Mouse (Mus musculus) frontal cortex, adult (tissue): ENCODE data around the gene Ireb2.
"Not testable (repeated sequence)": the region's sequence is repeated elsewhere in the genome, so short reads cannot be mapped to it uniquely, and the experiment has no call there.

ENCODE experiments used
- ATAC-seq: cut with Nextera tagmentation; 2 replicates; pipeline ENCODE4 v1.9.2; 2017; ENCODE audit warnings: mild to moderate bottlenecking, moderate library complexity, mixed read lengths; ENCODE audit not compliant: low TSS enrichment

Gene Ireb2

DNA sequence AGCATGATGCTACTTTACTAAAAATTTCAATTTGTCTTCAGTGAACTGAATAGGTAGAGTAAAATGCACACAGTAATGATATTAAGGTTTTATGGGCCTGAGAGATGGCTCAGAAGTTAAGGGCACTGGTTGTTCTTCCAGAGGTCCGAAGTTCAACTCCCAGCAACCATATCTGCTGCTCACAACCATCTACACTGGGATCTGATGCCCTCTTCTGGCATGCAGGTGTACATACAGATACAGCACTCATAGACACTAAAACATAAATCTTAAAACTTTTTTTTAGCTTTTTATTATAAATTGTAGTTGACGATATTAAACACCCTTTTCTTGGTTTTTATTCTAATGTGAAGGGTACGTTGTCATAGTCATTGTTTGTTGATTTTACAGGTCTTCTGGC is 33.5 kb downstream of the Ireb2 start:
- no peak for ATAC-seq

DNA sequence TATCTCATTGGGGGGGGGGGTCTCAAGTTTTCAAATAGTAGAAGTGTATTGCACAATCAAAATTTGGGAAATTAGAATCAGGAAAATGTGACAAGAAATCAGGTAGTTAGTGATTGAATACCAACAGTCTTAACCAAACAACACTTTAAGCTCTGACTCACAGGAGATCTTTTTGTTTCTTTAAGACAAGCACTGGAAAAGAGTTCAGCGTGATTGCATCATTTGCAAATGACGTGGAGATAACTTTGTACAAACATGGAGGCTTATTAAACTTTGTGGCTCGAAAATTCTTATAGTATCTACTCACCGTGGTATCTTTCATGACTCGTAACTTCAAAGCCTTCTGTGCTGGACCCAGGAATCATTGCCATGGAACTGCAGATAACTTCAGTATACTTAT is 45.9 kb downstream of the Ireb2 start:
- ATAC-seq, result no peak

DNA sequence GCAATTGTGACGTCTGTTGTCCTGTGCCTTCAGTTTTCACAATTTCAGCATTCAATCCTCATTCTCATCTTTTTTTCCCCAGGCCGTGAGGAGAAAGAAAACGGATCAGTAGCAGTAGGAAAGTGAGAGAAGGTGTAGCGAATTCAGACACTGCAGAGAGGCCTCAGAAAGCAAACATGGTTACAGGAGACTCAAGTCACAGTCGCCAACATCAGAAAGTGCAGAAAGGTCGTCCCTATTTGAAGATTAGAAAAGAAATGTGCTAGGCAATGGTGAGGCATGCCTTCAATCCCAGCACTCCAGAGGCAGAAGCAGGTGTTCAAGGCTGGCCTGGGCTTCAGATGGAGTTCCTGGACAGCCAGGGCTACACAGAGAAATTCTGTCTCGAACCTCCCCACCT is 52.0 kb downstream of the Ireb2 start:
- no peak for ATAC-seq

DNA sequence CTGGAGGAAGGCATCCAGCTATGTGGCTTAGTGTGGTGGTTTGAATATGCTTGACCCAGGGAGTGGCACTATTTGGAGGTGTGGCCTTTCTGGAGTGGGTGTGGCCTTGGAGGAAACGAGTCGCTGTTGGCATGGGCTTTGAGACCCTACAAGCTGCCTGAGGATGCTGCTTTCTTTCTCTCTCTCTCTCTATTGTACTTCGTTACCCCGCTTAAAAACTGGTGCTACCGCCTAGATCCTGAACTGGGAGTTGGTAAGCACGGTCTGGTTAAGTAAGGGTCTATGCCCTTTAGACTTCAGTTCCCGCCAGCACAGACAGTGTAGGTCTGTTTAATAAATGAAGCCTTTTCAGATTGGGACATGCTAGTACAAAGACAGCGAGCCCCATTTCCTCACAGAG is 52.8 kb downstream of the Ireb2 start:
- no peak for ATAC-seq

DNA sequence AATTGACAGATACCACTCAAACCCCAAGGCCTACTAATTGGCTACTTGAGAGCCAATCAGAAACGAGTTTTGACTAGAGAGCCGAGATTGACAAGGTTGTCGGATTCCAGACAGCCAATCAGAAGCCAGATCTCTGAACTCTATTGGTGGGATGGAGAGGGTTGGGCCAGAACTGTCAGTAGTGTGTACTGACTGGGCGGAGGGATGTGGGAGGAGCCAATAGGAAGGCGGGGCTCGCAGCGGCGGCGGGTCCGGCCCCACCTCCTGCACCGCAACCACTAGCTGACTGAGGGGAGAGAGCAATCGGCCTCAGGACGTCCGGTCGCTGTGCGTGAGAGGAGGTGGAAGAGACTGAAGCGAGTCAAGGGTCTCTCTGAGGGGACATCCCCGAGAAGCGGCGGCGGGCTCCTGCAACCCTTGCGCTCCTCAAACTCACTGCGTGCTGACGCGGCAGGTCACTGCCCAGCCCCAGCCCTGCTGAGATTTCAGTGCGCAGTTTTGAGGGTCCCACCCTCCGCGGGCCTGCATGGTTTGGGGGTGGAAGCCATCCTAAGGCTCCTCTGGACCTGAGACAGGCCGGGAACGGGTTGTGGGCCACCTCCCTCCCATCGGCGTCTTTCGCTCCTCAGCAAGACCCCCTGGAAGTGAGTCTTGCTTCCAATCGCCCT is 53.6 kb downstream of the Ireb2 start, which contains the start of gene Hykk:
TSS of gene Hykk (plus strand) at position 274 of the 668 bp plus-strand sequence.
- ATAC-seq, result peak; percentile 100

DNA sequence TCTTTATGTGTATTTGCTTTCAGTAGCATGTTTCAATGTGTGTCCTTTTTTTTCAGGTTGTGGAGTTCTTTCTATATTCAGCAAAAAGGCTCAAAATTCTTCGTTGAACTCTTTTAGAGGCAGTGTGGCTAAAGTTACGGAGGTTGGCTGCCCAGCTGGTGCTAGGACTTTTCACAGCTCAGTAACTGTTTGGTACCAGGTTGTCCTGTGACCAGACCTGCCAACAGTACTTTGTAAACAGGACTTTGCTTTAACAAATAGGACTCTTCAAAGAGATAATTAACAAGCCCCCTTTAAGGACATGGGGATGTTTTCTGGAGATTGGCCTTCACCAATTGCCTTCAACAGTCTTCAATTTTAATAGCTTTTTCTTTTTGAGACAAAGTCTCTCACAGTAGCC is 54.6 kb downstream of the Ireb2 start:
- no peak for ATAC-seq

DNA sequence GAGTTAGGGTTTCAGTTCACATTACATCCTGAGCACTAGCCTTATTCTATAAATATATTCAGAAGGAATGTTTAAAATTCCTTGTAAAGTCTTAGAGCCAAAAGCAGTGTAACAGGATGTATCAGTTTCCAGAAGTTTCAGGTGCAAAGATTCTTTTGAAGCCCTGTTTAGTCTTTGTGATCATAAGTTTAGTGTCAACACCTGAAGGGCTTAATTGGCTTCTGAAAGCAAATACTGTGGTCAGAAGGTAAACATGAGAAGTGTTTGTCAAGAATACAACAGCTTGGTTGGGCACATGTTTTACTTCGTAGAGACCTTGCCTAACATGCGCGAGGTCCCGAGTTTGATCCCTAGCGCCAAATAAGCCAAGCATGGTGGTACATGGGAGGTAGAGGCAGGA is 55.2 kb downstream of the Ireb2 start:
- no peak for ATAC-seq

DNA sequence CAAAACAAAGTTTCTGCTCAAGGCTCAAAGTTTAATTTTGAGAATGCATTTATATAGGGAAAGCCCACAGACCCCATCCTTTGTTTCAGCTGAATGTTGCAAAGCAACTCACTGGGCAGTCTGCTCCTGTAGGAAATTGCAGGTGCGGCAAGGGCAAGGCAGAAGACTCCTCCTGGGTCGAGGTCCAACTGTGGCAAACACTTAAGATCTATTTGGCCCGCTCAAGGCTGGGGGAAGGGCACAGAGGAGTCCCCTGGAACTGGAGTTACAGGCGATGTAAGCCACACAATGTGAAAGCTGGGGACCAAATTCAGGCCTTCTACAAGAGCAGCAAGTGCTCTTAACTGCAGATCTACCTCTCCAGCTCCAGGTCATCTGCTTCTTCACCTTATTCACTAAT is 56.4 kb downstream of the Ireb2 start:
- no peak for ATAC-seq

DNA sequence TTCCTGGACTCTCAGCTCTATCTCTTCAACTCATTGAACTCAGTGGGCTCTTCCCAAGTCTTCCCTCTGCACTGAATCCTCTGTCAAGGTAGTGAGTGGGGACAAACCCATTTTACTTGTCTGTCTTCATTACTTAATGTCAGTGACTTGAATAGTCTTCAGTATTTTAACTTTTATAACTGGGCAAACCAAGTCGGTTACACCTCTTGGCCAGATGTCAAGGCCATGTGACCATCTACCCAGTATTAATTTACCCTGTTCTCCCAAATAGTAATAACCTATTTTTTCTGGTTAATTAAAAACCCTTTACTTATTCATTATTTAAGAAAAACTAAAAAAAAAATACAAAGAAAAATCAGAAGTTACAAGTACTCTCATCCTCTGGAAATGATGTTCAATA is 67.2 kb downstream of the Ireb2 start:
- ATAC-seq, result no peak

DNA sequence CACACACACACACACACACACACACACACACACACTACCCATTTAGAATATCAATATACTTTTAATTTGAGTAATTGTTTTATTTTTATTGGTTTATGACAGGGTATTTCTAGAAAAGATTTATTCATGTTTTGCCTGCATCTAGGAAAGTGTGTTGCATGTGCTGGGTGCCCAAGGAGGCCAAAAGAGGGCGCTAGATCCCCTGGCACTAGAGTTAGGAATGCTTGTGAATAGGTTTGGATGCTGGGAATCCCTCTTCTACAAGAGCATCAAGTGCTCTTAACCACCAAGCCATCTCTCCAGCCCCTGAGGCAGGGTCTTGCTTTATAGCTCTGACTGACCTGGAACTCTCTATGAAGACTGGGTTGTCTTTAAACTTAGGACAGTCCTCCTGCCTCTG is 68.2 kb downstream of the Ireb2 start:
- ATAC-seq, result no peak

DNA sequence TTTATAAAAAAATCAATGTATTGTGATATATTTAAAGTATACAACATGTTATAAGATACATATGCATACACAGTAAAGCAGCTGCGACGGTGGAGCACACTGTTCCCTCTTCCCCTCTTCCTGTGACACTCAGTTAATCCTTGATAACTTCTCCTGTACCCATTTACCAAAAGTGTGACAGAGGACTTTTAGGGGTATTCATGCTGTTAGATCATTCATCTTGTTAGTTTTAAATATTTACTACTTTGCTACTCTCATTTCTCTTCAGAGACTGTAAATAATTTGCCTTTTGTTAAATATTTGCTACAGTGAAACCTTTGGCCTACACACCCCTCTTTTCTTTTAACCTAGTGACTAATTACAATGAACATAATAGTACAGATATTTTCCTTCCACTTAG is 68.8 kb downstream of the Ireb2 start:
- ATAC-seq, result no peak

DNA sequence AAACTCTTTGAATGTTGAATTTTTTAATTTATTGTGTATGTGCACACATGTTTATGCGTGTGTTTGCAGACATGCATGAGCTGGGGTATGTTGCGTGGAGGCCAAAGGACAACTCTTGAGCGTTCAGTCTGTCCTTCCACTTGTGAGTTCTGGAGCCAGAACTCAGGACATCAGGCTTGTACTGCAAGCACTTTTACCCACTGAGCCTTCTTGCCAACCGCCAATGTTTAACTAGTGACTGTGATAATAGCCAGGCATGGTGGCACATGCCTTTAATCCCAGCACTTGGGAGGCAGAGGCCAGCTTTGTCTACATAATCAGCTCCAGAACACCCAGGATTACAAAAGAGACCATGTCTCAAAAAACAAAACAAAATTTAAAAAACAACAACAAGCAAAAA is 78.5 kb downstream of the Ireb2 start:
- ATAC-seq, result no peak

DNA sequence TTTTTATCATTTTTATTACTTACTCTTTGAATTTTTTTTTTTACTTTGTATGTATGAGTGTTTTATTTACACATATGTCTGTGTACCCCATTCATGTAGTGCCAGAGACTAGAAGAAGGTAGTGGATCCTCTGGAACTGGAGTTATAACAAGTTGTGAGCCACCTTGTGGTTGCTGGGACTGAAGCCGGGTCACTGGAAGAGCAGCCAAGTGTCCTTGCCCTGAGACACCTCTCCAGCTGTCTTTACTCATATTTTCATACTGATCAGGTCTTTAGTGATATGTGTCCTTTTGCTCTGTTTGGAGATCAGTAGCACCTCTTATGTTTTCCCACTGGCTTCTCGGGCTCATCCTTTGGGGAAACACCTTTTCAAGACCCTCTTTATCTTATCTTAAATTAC is 80.9 kb downstream of the Ireb2 start:
- no peak for ATAC-seq

DNA sequence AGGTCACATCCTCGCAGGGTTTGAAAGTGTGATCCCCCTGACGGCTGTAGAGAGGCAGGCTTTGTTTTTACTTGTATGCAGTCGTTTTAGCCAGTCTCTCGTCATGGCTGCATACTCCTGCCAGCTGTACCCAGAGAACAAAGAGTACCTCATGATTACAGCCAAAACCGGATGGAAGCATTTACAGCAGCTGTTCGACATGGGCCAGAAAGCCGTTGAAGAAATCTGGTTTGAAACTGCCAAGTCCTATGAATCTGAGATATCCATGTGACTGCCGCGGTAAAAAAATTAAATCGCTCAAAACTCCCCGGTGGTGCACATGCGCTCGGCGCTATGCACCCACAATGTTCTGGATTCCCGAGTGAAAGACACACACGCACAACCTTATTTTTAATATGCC is 82.7 kb downstream of the Ireb2 start:
- peak; percentile 21; the same call in 1 of the 2 replicates for ATAC-seq

DNA sequence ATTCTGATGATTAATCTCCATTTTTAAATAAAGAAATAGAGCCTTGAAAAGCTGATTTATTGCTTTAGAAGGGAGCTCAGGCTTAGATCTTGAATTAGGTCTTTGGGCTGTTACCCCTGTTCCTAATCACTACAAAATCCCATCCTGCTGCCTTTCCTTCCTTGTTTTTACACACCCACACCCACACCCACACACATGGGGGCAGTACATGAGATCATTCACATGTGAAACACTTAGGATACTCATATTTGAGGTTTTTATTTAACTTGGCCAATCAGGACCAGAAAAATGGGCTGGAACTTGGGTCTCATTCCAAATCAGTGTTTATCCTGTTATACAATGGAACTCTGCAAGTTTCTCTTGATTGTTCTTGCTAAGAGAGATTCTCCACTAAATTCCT is 85.9 kb downstream of the Ireb2 start:
- no peak for ATAC-seq

DNA sequence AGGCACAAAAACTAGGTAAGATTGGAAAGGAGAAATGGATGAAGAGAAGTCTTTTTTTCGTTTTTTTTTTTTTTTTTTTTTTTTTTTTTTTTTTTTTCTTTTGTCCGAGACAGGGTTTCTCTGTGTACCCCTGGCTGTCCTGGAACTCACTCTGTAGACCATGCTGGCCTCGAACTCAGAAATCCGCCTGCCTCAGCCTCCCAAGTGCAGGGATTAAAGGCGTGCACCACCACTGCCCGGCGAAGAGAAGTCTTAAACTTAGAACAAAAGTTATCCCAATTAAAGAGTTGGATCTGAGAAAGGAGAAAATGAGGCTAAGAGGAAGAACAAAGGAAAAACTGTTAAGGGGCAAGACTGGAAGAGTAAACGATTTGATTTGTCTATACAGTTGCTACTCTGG is 86.6 kb downstream of the Ireb2 start:
- ATAC-seq, result not testable (repeated sequence)

DNA sequence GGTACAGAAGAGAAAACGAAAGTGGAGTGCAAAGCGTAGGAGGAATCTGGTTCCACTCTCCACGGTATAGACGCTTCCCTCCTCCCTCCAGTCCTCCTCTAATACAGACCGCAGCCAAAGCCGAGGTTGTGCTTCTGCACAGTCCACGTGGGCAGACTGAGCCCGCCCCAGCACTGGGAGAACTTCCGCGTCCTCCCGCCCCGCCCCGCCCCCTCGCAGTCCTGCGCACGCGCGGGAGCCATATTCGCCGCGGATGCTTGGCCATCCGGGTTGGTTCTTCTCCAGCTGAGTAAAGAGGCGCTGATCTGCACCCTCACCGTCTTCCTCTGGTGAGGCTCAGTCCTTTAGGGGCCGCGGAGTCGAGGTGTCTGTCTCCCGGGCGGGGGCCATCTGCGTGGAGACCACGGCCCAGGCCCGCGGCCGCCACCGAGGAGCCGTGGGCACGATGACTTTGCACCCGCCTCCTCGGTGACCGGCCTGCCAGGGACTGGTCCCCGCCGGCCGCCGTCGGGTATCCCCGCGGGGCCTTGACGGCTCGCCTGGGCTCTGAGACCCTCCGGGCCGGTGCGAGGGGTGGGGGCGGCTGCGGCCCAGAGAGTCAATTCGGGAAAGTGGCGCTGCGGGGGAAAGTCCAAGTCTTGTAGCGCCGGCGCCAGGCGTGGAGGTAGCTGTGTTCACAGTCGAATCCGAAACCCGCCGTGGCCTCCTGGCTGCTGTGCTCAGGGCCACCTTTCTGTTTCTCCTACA is 87.2 kb downstream of the Ireb2 start, which contains the start of the genes Psma4 and AY074887:
TSS of gene Psma4 (plus strand) at position 216 of the 747 bp plus-strand sequence.
TSS of gene AY074887 (minus strand) at position 424 of the 747 bp plus-strand sequence.
- ATAC-seq, result peak; percentile 91

DNA sequence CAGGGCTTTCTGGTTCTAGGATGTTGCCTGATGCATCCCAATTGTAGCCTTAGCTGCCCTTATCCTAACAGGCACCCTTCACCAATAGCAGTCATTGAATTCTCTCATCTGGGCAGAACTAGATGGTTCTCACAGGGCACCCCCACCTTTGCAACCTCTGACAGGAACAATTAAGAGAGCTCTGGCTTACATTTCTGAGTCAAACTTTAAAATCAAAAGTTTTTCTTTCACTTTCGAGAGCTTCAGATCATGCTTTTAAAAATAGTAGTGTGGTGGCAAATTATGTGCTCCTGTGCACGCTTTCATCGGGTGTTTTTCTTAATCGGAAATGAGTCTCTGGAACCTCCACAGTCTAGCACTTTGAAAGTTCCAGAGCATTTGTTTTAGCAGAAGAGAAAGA is 97.5 kb downstream of the Ireb2 start:
- ATAC-seq, result 0 out of 2 replicates have a peak, but pooled peaks have one; percentile 6
